Mouse (Mus musculus) embryonic fibroblast, embryonic 13.5 days (primary cell): ENCODE measurements around the gene Rapgef6. TPM values are rescaled to one million over a fixed set of nuclear protein-coding genes. Genes with fewer than 3 reads are reported as not detected.
"Not testable (repeated sequence)": the region's sequence is repeated elsewhere in the genome, so short reads cannot be mapped to it uniquely, and the experiment has no call there.

Experiments used
- H3K27ac ChIP-seq: 2 replicates; pipeline ENCODE4 v1.5.1; 2012; ENCODE audit warnings: low read length, control low read depth, inconsistent platforms; ENCODE audit not compliant: insufficient read depth
- H3K4me1 ChIP-seq: 2 replicates; pipeline ENCODE4 v1.6.1; 2011; ENCODE audit warnings: low read length; ENCODE audit not compliant: control insufficient read depth, insufficient read depth
- H3K4me3 ChIP-seq: 2 replicates; pipeline ENCODE4 v1.5.1; 2011; ENCODE audit warnings: mild to moderate bottlenecking, control low read depth, low read length; ENCODE audit not compliant: insufficient read depth
- CTCF ChIP-seq: IDR thresholded peaks from 2 replicates; pipeline ENCODE4 v1.5.1; 2011; ENCODE audit warnings: mild to moderate bottlenecking, control low read depth, low read length, moderate library complexity, borderline replicate concordance; ENCODE audit not compliant: insufficient read depth
- POLR2A ChIP-seq: IDR thresholded peaks from 2 replicates; pipeline ENCODE4 v1.6.1; 2011; ENCODE audit warnings: low read depth, mild to moderate bottlenecking, control low read depth, low read length, moderate library complexity
- polyA plus RNA-seq: library from polyadenylated mRNA; stranded (reverse); fragments of >200 nt; gene quantifications from 2 replicates; pipeline ENCODE4 v1.2.4, GENCODE M21; 2011; ENCODE audit warnings: low read depth; ENCODE audit not compliant: missing spikeins, insufficient read length

Gene Rapgef6
- polyA plus RNA-seq, 1 experiment: 20.7 TPM

GRCm38 (mm10) chr11:54562761-54563160 is 40.1 kb downstream of the Rapgef6 start:
- H3K4me3 ChIP-seq: no peak overlapping the region
- H3K27ac ChIP-seq: no peak overlapping the region
- TF ChIP-seq POLR2A: no peak
- TF ChIP-seq CTCF: no peak
- H3K4me1 ChIP-seq: no peaks in the 10 kb centered on the region

GRCm38 (mm10) chr11:54567959-54568358 is 45.3 kb downstream of the Rapgef6 start:
- no peak overlapping the region for H3K4me3 ChIP-seq
- TF ChIP-seq CTCF: no peak
- TF ChIP-seq POLR2A: no peak
- H3K4me1 ChIP-seq: no peaks in the 10 kb centered on the region

DNA sequence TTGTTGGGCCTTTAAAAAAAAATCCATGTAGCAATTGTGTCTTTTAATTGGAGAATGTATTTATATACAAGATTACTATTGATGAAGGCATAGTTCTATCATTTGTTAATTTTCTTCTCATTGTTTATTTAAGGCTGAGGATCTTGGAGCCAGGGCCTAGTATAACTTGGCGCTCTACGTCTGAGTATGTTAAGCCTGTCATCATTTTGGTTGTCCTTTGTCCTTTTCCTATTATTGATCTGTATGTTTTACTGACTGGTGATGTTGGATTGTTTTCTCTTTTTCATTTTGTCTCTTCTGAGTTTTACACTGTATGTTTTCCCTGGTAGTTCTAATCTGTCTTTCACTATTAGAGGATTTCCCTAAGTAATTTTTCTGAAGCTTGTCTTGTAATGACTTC is 52.1 kb downstream of the Rapgef6 start:
- H3K27ac ChIP-seq: no peak overlapping the region
- TF ChIP-seq CTCF (no peak), POLR2A (no peak)

More at GRCm38 (mm10) chr11:54567959-54568358, 45.3 kb downstream of the Rapgef6 start:
- no peak overlapping the region for H3K27ac ChIP-seq

GRCm38 (mm10) chr11:54592585-54592984 is 69.9 kb downstream of the Rapgef6 start:
- H3K27ac ChIP-seq: no peak overlapping the region
- TF ChIP-seq POLR2A (no peak), CTCF (no peak)
- H3K4me1 ChIP-seq: no peaks in the 10 kb centered on the region
- no peak overlapping the region for H3K4me3 ChIP-seq

More for the DNA sequence above, 52.1 kb downstream of the Rapgef6 start:
- Histone ChIP-seq H3K4me1 (no peaks in the 10 kb centered on the region), H3K4me3 (no peak overlapping the region)

DNA sequence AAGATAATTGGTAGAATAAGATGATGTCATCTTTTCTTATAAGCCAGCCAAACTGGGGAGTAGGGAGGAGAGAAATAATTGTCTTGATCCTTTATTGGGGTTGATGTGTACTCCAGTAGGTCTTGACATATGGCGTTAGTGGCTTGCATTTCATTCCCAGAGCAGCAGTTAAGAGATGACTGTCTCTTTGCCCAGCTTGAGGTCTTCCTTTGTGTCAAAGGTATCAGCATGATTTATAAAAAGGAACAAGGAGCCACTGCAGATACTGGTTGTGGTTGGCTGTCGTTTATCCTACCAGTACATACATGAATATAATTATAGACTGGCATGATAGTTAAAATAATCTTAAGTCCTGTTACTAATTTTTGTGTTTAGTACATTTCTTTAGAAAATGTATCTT is 71.4 kb downstream of the Rapgef6 start:
- TF ChIP-seq POLR2A (no peak), CTCF (no peak)
- no peaks in the 10 kb centered on the region for H3K4me1 ChIP-seq
- no peak overlapping the region for H3K27ac ChIP-seq
- H3K4me3 ChIP-seq: no peak overlapping the region

GRCm38 (mm10) chr11:54595053-54595452 is 72.4 kb downstream of the Rapgef6 start:
- no peak for TF ChIP-seq POLR2A
- TF ChIP-seq CTCF: no peak
- H3K4me1 ChIP-seq: no peaks in the 10 kb centered on the region

GRCm38 (mm10) chr11:54595905-54596555 is 73.4 kb downstream of the Rapgef6 start:
- Histone ChIP-seq H3K27ac (no peak overlapping the region), H3K4me1 (no peaks in the 10 kb centered on the region), H3K4me3 (no peak overlapping the region)
- TF ChIP-seq POLR2A (no peak), CTCF (no peak)

More at GRCm38 (mm10) chr11:54595053-54595452, 72.4 kb downstream of the Rapgef6 start:
- no peak overlapping the region for H3K4me3 ChIP-seq
- H3K27ac ChIP-seq: no peak overlapping the region

DNA sequence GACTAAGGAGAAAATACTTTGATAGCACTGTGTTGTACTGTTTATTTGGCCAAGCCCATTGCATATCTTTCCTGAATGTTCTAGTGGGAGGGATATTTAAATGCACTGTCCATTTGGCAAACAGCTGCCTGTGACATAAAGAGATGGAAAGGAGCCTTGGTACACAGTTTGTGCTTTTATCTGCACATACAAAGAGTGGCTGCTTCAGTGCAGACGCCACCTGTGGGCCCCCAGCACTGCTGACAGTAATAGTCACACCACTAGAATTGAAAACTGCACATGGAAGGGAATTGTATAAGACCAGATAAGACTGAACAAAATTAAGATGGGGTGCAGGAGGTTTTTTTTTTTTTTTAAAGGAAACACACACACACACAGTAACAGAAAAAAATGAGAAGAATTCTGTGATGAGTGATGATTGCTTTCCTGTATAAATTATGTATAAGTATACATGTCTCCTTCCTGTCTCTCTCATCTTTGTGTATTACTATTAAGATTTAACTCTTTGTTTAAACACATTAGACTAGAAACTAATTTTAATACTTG is 75.3 kb downstream of the Rapgef6 start:
- TF ChIP-seq POLR2A (no peak), CTCF (no peak)

DNA sequence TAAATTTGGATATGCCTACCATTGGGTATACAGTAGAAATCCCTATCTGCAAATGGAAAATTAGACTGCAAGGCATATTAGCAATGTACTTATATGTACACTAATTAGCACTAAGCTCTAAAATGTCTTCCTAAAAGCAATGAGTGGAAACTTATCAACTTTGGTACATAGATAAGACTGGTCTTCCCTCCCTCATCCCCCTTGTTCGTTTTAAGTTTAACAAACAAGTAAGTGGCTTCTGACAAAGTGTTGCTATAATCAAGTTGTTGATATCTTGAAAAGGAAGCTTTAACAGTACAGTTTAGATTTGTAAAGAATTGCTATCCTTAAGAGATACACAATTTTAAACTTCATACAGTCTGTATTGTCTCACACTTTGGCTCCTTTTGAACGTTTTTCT is 78.5 kb downstream of the Rapgef6 start:
- Histone ChIP-seq H3K4me3 (no peak overlapping the region), H3K4me1 (no peaks in the 10 kb centered on the region), H3K27ac (no peak overlapping the region)
- TF ChIP-seq POLR2A (no peak), CTCF (no peak)

More for the DNA sequence above, 75.3 kb downstream of the Rapgef6 start:
- Histone ChIP-seq H3K4me3 (no peak overlapping the region), H3K4me1 (no peaks in the 10 kb centered on the region), H3K27ac (no peak overlapping the region)

- not testable (repeated sequence) for H3K4me1 ChIP-seq, H3K27ac ChIP-seq, H3K4me3 ChIP-seq
These were observed 80.1 kb downstream of the Rapgef6 start for GRCm38 (mm10) chr11:54602764-54603163.
